Mouse (Mus musculus): ENCODE results near the gene Ddx5. TPM values are rescaled to one million over a fixed set of nuclear protein-coding genes. Genes with fewer than 3 reads are reported as not detected.

Ddx5 gene
- 504 and 550 TPM in 2 replicates for polyA plus RNA-seq (2014; fragmentation: Nextera tagmentation; extraction: Ambion mirVana)

DNA sequence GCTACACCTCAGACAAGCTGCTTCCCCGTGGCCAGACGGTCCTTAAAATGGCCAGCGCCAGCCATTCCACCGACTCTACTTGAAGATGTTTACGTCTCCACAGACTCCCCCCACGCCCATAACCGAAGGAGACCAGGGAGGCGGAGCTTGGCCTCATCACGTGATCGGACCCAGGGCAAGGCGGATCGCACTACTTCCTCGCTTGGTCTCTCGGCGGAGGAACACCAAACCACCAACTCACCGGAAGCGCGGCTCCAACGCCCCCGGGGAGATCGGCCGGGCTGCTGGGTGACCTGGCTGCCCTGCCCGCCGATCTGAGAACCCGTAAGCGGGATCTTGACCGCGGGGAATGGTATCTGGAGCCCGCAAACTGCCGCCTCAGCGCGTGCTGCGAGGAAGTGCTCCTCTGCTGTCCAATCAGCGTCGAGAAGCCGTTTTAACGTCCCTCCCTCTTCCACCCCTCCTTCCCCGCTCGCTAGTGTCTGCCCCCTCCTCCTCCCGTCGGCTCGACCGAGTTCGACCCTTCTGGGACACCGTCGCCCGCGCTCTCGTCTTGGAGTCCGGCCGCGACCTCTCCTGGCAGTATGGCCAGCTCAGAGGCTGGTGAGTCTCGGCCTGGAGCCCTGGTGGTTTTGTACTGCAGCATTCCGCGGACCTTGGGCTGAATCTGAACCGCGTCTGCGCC lies at the start of gene Ddx5, which contains the start of gene Cep95:
TSS of gene Ddx5 (minus strand) at position 411 of the 685 bp plus-strand sequence.
TSS of gene Cep95 (plus strand) at position 478 of the 685 bp plus-strand sequence.
- H3K9ac ChIP-seq (ENCODE audit: low read length) = peak within 1 kb of the TSS; percentile 100
- peak within 1 kb of the TSS; percentile 72 for H3K4me2 ChIP-seq (ENCODE audit: low read length)
- H3K27me3 ChIP-seq (replicated peaks; ENCODE audit: control insufficient read depth, insufficient read depth, low read length) = no peaks in the 10 kb centered on the region
- ATAC-seq (peak; percentile 91), DNase-seq (ENCODE audit: low spot score) (peak; percentile 99)
- WGBS = 0% methylated on average over 57 of the region's 58 CpGs
- H3K9me3 ChIP-seq (replicated peaks; ENCODE audit: control insufficient read depth, low read length) = no peaks in the 10 kb centered on the region
- peak within 1 kb of the TSS; percentile 98 for H3K4me3 ChIP-seq (ENCODE audit: low read depth, low read length)
- peaks cover 41% of the 10 kb centered on the region for H3K36me3 ChIP-seq (ENCODE audit: control insufficient read depth, insufficient read depth, low read length)
- peak within 1 kb of the TSS; percentile 99 for H3K27ac ChIP-seq (ENCODE audit: low read depth, low read length)
- H3K4me1 ChIP-seq (ENCODE audit: control insufficient read depth, insufficient read depth, low read length) = peaks cover 15% of the 10 kb centered on the region

GRCm38 (mm10) chr11:106828079-106828478 lies 39.1 kb upstream of the Ddx5 start:
- H3K27me3 ChIP-seq (replicated peaks; ENCODE audit: control insufficient read depth, insufficient read depth, low read length) = no peaks in the 10 kb centered on the region
- DNase-seq (ENCODE audit: low spot score) = no peak
- 94% methylated on average over 7 of the region's 7 CpGs for WGBS
- H3K4me3 ChIP-seq (ENCODE audit: low read depth, low read length) = no peak overlapping the region
- H3K4me2 ChIP-seq (ENCODE audit: low read length) = no peak overlapping the region
- no peak for ATAC-seq
- H3K4me1 ChIP-seq (ENCODE audit: control insufficient read depth, insufficient read depth, low read length) = no peaks in the 10 kb centered on the region
- H3K9ac ChIP-seq (ENCODE audit: low read length) = no peak overlapping the region
- H3K36me3 ChIP-seq (ENCODE audit: control insufficient read depth, insufficient read depth, low read length) = peaks cover 75% of the 10 kb centered on the region
- no peaks in the 10 kb centered on the region for H3K9me3 ChIP-seq (replicated peaks; ENCODE audit: control insufficient read depth, low read length)
- H3K27ac ChIP-seq (ENCODE audit: low read depth, low read length) = no peak overlapping the region

- Histone ChIP-seq H3K9ac (ENCODE audit: low read length) (no peak overlapping the region), H3K27ac (ENCODE audit: low read depth, low read length) (no peak overlapping the region), H3K27me3 (replicated peaks; ENCODE audit: control insufficient read depth, insufficient read depth, low read length) (no peaks in the 10 kb centered on the region), H3K4me1 (ENCODE audit: control insufficient read depth, insufficient read depth, low read length) (no peaks in the 10 kb centered on the region), H3K4me3 (ENCODE audit: low read depth, low read length) (no peak overlapping the region), H3K9me3 (replicated peaks; ENCODE audit: control insufficient read depth, low read length) (no peaks in the 10 kb centered on the region), H3K36me3 (ENCODE audit: control insufficient read depth, insufficient read depth, low read length) (peaks cover 71% of the 10 kb centered on the region), H3K4me2 (ENCODE audit: low read length) (no peak overlapping the region)
- ATAC-seq = no peak
- WGBS = 96% methylated on average over 10 of the region's 10 CpGs
- DNase-seq (ENCODE audit: low spot score) = no peak
Measured at GRCm38 (mm10) chr11:106824403-106824802, 35.4 kb upstream of the Ddx5 start.

DNA sequence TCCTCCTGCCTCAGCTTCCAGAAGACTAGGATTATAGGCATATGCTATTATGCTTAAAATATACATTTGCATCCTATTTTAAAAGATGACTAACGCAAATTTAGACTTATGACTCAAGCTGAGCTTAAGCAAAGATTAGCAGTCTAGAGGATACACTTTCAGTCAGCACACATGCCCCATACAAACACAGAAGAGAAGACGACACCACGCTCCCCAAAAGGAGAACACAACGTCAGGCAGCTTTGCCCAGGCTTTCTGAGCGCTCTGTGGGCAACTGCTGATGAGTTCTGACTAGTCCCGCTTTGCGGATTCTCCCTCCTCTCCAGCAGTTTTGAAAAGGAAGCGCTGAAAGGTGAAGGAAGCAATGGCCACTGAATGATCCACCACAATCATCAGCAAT lies 34.8 kb upstream of the Ddx5 start:
- Histone ChIP-seq H3K4me1 (ENCODE audit: control insufficient read depth, insufficient read depth, low read length) (no peaks in the 10 kb centered on the region), H3K9me3 (replicated peaks; ENCODE audit: control insufficient read depth, low read length) (no peaks in the 10 kb centered on the region), H3K4me2 (ENCODE audit: low read length) (no peak overlapping the region), H3K36me3 (ENCODE audit: control insufficient read depth, insufficient read depth, low read length) (peaks cover 72% of the 10 kb centered on the region), H3K9ac (ENCODE audit: low read length) (no peak overlapping the region), H3K4me3 (ENCODE audit: low read depth, low read length) (no peak overlapping the region), H3K27me3 (replicated peaks; ENCODE audit: control insufficient read depth, insufficient read depth, low read length) (no peaks in the 10 kb centered on the region), H3K27ac (ENCODE audit: low read depth, low read length) (no peak overlapping the region)
- no peak for DNase-seq (ENCODE audit: low spot score)
- no peak for ATAC-seq
- WGBS = 91% methylated on average over 8 of the region's 8 CpGs

DNA sequence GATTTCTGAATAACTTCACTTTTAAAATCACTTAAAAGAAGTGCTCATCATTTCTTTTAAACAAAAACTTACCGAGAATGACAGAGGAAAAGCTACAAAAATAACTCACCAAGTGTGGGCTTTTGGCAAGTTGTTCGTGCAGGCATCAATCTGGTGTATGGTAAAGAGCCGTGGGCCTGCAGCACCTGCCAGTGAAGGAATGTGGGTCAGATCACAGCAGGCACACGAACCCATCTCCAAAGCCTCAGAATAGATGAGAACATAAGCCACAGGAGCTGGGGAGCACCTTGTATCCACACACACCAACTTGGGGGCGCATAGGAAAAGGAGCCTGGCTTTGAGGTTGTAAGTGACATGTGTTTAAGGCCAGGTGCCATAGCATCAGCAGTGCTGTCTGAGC lies 33.9 kb upstream of the Ddx5 start:
- H3K27me3 ChIP-seq (replicated peaks; ENCODE audit: control insufficient read depth, insufficient read depth, low read length) = no peaks in the 10 kb centered on the region
- no peaks in the 10 kb centered on the region for H3K9me3 ChIP-seq (replicated peaks; ENCODE audit: control insufficient read depth, low read length)
- DNase-seq (ENCODE audit: low spot score) (no peak), ATAC-seq (no peak)
- no peak overlapping the region; the same call in 1 of the 2 replicates for H3K27ac ChIP-seq (ENCODE audit: low read depth, low read length)
- H3K36me3 ChIP-seq (ENCODE audit: control insufficient read depth, insufficient read depth, low read length) = peaks cover 68% of the 10 kb centered on the region
- 80% methylated on average over 5 of the region's 5 CpGs for WGBS
- no peak overlapping the region for H3K9ac ChIP-seq (ENCODE audit: low read length)
- H3K4me2 ChIP-seq (ENCODE audit: low read length) = no peak overlapping the region
- no peak overlapping the region for H3K4me3 ChIP-seq (ENCODE audit: low read depth, low read length)
- H3K4me1 ChIP-seq (ENCODE audit: control insufficient read depth, insufficient read depth, low read length) = peaks cover 4% of the 10 kb centered on the region

DNA sequence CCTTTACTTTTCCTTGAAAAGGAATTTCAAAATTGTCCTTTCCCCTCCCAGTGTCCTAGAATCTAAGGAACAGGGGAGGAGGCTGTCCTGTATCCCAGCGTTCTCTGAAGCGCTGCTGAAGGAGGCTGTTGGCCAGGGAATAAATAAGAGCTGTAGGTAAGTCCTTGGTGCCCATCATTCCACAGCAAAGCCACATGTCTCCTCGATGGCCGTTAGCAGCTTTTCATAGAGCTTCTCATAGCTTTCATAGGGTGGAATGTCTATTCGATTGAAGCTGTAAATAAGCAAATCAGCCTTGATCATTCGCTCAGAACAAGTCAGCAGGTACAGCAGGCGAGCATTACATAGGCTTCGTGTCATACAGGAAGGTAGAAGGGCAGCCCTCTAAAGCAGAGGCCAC lies 33.5 kb upstream of the Ddx5 start:
- 90% methylated on average over 8 of the region's 8 CpGs for WGBS
- DNase-seq (ENCODE audit: low spot score) (no peak), ATAC-seq (no peak)
- peaks cover 64% of the 10 kb centered on the region for H3K36me3 ChIP-seq (ENCODE audit: control insufficient read depth, insufficient read depth, low read length)
- H3K4me1 ChIP-seq (ENCODE audit: control insufficient read depth, insufficient read depth, low read length) = peaks cover 4% of the 10 kb centered on the region
- no peaks in the 10 kb centered on the region for H3K9me3 ChIP-seq (replicated peaks; ENCODE audit: control insufficient read depth, low read length)
- H3K9ac ChIP-seq (ENCODE audit: low read length) = no peak overlapping the region
- H3K4me3 ChIP-seq (ENCODE audit: low read depth, low read length) = no peak overlapping the region
- H3K27ac ChIP-seq (ENCODE audit: low read depth, low read length) = no peak overlapping the region
- no peaks in the 10 kb centered on the region for H3K27me3 ChIP-seq (replicated peaks; ENCODE audit: control insufficient read depth, insufficient read depth, low read length)
- no peak overlapping the region for H3K4me2 ChIP-seq (ENCODE audit: low read length)

DNA sequence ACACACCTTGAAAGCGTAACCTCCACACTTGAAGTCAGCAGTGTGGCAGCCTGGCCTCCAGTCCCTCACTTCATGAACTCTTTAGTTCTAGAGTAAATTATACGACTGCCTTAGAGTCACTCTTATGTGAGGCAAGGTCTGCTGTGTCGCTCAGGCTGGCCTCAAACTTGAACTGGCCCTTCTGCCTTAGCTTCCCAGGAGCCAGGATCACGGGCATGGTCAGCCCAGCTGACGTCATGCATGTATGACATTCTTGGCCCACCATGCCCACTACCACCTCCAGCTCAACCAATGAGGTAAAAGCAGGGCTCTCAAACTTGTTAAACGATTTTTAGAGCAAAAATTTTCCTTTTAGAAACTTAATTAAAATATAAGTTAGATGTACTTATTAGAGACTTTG lies 32.4 kb upstream of the Ddx5 start:
- H3K4me1 ChIP-seq (ENCODE audit: control insufficient read depth, insufficient read depth, low read length) = peaks cover 6% of the 10 kb centered on the region
- H3K9ac ChIP-seq (ENCODE audit: low read length) = no peak overlapping the region
- no peak for ATAC-seq
- DNase-seq (ENCODE audit: low spot score) = no peak
- no peak overlapping the region for H3K27ac ChIP-seq (ENCODE audit: low read depth, low read length)
- H3K36me3 ChIP-seq (ENCODE audit: control insufficient read depth, insufficient read depth, low read length) = peaks cover 64% of the 10 kb centered on the region
- 88% methylated on average over 6 of the region's 6 CpGs for WGBS
- H3K27me3 ChIP-seq (replicated peaks; ENCODE audit: control insufficient read depth, insufficient read depth, low read length) = no peaks in the 10 kb centered on the region
- H3K4me3 ChIP-seq (ENCODE audit: low read depth, low read length) = no peak overlapping the region
- H3K4me2 ChIP-seq (ENCODE audit: low read length) = no peak overlapping the region
- H3K9me3 ChIP-seq (replicated peaks; ENCODE audit: control insufficient read depth, low read length) = no peaks in the 10 kb centered on the region

DNA sequence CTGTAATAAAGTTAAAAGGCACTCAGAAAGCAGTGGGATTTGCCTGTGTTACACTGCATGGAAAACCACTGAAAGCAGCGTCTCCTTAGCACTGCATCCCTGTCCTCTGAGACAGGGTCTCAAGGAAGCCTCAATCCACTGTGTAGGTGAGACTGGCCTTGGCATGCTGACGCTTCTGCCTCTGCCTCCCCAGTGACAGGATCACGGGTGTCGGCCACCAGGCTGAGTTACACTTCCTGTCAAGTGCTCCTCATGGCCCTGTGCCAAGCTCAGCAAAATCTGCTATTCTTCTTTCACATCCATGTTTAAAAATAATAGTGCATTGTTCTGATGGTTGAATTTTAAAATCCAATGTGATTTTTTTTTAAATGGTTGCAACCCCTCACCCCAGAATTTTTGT lies 32.0 kb upstream of the Ddx5 start:
- no peak overlapping the region for H3K9ac ChIP-seq (ENCODE audit: low read length)
- whole genome bisulfite sequencing = 70% methylated on average over 4 of the region's 4 CpGs
- H3K36me3 ChIP-seq (ENCODE audit: control insufficient read depth, insufficient read depth, low read length) = peaks cover 64% of the 10 kb centered on the region
- ATAC-seq (no peak), DNase-seq (ENCODE audit: low spot score) (no peak)
- no peak overlapping the region for H3K4me2 ChIP-seq (ENCODE audit: low read length)
- peaks cover 6% of the 10 kb centered on the region for H3K4me1 ChIP-seq (ENCODE audit: control insufficient read depth, insufficient read depth, low read length)
- H3K9me3 ChIP-seq (replicated peaks; ENCODE audit: control insufficient read depth, low read length) = no peaks in the 10 kb centered on the region
- H3K27ac ChIP-seq (ENCODE audit: low read depth, low read length) = no peak overlapping the region
- no peaks in the 10 kb centered on the region for H3K27me3 ChIP-seq (replicated peaks; ENCODE audit: control insufficient read depth, insufficient read depth, low read length)
- H3K4me3 ChIP-seq (ENCODE audit: low read depth, low read length) = no peak overlapping the region

GRCm38 (mm10) chr11:106820252-106820651 lies 31.3 kb upstream of the Ddx5 start:
- peaks cover 6% of the 10 kb centered on the region for H3K4me1 ChIP-seq (ENCODE audit: control insufficient read depth, insufficient read depth, low read length)
- DNase-seq (ENCODE audit: low spot score) (no peak), ATAC-seq (no peak)
- no peaks in the 10 kb centered on the region for H3K9me3 ChIP-seq (replicated peaks; ENCODE audit: control insufficient read depth, low read length)
- peaks cover 70% of the 10 kb centered on the region for H3K36me3 ChIP-seq (ENCODE audit: control insufficient read depth, insufficient read depth, low read length)
- no peak overlapping the region for H3K4me2 ChIP-seq (ENCODE audit: low read length)
- no peak overlapping the region for H3K27ac ChIP-seq (ENCODE audit: low read depth, low read length)
- H3K9ac ChIP-seq (ENCODE audit: low read length) = no peak overlapping the region
- 81% methylated on average over 6 of the region's 6 CpGs for WGBS
- H3K4me3 ChIP-seq (ENCODE audit: low read depth, low read length) = no peak overlapping the region
- H3K27me3 ChIP-seq (replicated peaks; ENCODE audit: control insufficient read depth, insufficient read depth, low read length) = no peaks in the 10 kb centered on the region

Measured in forebrain, embryonic 14.5 days (tissue).